Mouse (Mus musculus) frontal cortex, adult 2 months (tissue): Measurements from ENCODE around the gene BC005624. TPM values are rescaled to one million over a fixed set of nuclear protein-coding genes. Genes with fewer than 3 reads are reported as not detected.
"Not testable (repeated sequence)": the region's sequence is repeated elsewhere in the genome, so short reads cannot be mapped to it uniquely, and the experiment has no call there.

ENCODE experiments used
- DNase-seq, 2 experiments: peaks; one replicate each; pipeline ENCODE4 v3.0.0; 2022; ENCODE audit warnings: low spot score in 1 of 2; ENCODE audit errors: extremely low spot score in 1 of 2
- polyA plus RNA-seq: library from polyadenylated mRNA; depleted of rRNA; stranded (reverse); fragments of >200 nt; gene quantifications from 2 replicates; pipeline ENCODE4 v1.2.3, GENCODE M21; 2012

The BC005624 gene
- polyA plus RNA-seq, 1 experiment, result 118 TPM

- DNase-seq, result peak in 1 of 2 experiments; percentile 48
Measured at GRCm38 (mm10) chr2:30985111-30986020, 3.4 kb upstream of the BC005624 start.

GRCm38 (mm10) chr2:30983024-30983423, 1.0 kb upstream of the BC005624 start:
- no peak for DNase-seq

GRCm38 (mm10) chr2:30967352-30968327, 14.4 kb downstream of the BC005624 start, which contains the start of gene Tor1a:
Gene Tor1a (minus strand): TSS chr2:30967933.
- DNase-seq, result peak; percentile 79 to 92

- DNase-seq, result no peak
Measured at GRCm38 (mm10) chr2:30966826-30967225, 15.2 kb downstream of the BC005624 start.

- DNase-seq, result no peak
Measured at GRCm38 (mm10) chr2:30965627-30966026, 16.4 kb downstream of the BC005624 start.

GRCm38 (mm10) chr2:30962570-30963254, 19.3 kb downstream of the BC005624 start:
- no peak for DNase-seq

GRCm38 (mm10) chr2:30959856-30960255, 22.1 kb downstream of the BC005624 start:
- no peak for DNase-seq

- no peak for DNase-seq
Measured at GRCm38 (mm10) chr2:30958726-30959125, 23.3 kb downstream of the BC005624 start.

GRCm38 (mm10) chr2:30957511-30957910, 24.5 kb downstream of the BC005624 start:
- DNase-seq, result no peak

GRCm38 (mm10) chr2:30954797-30955196, 27.2 kb downstream of the BC005624 start:
- no peak for DNase-seq

- peak; percentile 82 to 92 for DNase-seq
Measured at GRCm38 (mm10) chr2:30952824-30953490, 29.0 kb downstream of the BC005624 start, which contains the start of gene Tor1b. Gene Tor1b (plus strand): TSS chr2:30952959.

GRCm38 (mm10) chr2:30952457-30952823, 29.6 kb downstream of the BC005624 start:
- DNase-seq, result no peak

- DNase-seq, result peak in 1 of 2 experiments; percentile 74
Measured at GRCm38 (mm10) chr2:30942603-30943011, 39.4 kb downstream of the BC005624 start.

GRCm38 (mm10) chr2:30942116-30942515, 39.9 kb downstream of the BC005624 start:
- DNase-seq, result not testable (repeated sequence)

- no peak for DNase-seq
Measured at GRCm38 (mm10) chr2:30941586-30941985, 40.4 kb downstream of the BC005624 start.

GRCm38 (mm10) chr2:30938574-30938991, 43.4 kb downstream of the BC005624 start:
- no peak for DNase-seq

GRCm38 (mm10) chr2:30937731-30938130, 44.3 kb downstream of the BC005624 start:
- DNase-seq, result no peak

GRCm38 (mm10) chr2:30936808-30937207, 45.2 kb downstream of the BC005624 start:
- DNase-seq, result no peak

GRCm38 (mm10) chr2:30933917-30934450, 48.0 kb downstream of the BC005624 start:
- DNase-seq, result peak; percentile 31 to 88
